Mouse (Mus musculus): Measurements from ENCODE around the gene Ccdc40. TPM values are rescaled to one million over a fixed set of nuclear protein-coding genes. Genes with fewer than 3 reads are reported as not detected.
A peak's percentile ranks its signal among the peaks of the same experiment; 100 is the strongest.

Ccdc40 gene
- polyA plus RNA-seq, 1 experiment from 2014 or later = 6.1 TPM

GRCm38 (mm10) chr11:119300246-119300935 is 72.0 kb downstream of the Ccdc40 start:
- Histone ChIP-seq H3K27me3 (replicated peaks; ENCODE audit: insufficient read depth, low read length) (no peaks in the 10 kb centered on the region), H3K4me3 (ENCODE audit: low read depth, low read length) (peak overlapping the region; percentile 90), H3K9me3 (ENCODE audit: low read length) (no peaks in the 10 kb centered on the region), H3K36me3 (ENCODE audit: insufficient read depth, low read length) (peaks cover 9% of the 10 kb centered on the region; the same call in 1 of the 2 replicates), H3K4me1 (ENCODE audit: insufficient read depth, low read depth, low read length) (peaks cover 4% of the 10 kb centered on the region; the same call in 1 of the 2 replicates), H3K27ac (ENCODE audit: low read length) (peak overlapping the region; percentile 43), H3K9ac (replicated peaks; ENCODE audit: low read depth) (peak overlapping the region; percentile 96), H3K4me2 (replicated peaks; ENCODE audit: low read depth, low read length) (peak overlapping the region; percentile 60)
- TF ChIP-seq EP300 (IDR thresholded peaks at IDR 0.05) = no peak
- TF ChIP-seq CTCF (IDR thresholded peaks at IDR 0.05) = peak; percentile 30
- 1% methylated on average over 31 of the region's 31 CpGs for WGBS
- peak; percentile 12; the same call in 1 of the 2 replicates for ATAC-seq
- DNase-seq (ENCODE audit: low spot score) = peak; percentile 57

DNA sequence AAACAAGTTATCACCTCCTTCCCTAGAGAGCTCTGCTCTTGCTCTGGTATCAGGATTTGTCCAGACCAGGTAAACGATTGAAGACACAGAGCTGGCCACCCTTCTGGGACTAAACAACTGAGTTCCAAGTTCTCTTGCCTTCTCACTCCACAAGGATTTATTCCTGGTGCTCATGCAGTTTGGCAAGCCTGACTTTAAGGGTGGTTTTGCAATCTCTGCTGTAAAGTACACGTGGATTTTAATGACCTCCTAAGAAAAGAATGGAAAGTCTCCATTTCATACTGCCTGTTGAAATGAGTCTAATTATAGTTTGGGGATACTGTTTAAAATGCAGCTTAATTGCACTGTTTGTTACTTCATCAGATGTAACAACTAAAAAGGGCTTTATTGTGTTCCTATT is 72.6 kb downstream of the Ccdc40 start:
- H3K9me3 ChIP-seq (ENCODE audit: low read length) = no peaks in the 10 kb centered on the region
- TF ChIP-seq EP300 (IDR thresholded peaks at IDR 0.05) (no peak), CTCF (IDR thresholded peaks at IDR 0.05) (no peak)
- ATAC-seq (no peak), DNase-seq (ENCODE audit: low spot score) (peak; percentile 78)
- no peak overlapping the region for H3K9ac ChIP-seq (replicated peaks; ENCODE audit: low read depth)
- WGBS = 22% methylated on average over 2 of the region's 2 CpGs
- no peak overlapping the region for H3K27ac ChIP-seq (ENCODE audit: low read length)
- peaks cover 4% of the 10 kb centered on the region; the same call in 1 of the 2 replicates for H3K4me1 ChIP-seq (ENCODE audit: insufficient read depth, low read depth, low read length)
- H3K4me2 ChIP-seq (replicated peaks; ENCODE audit: low read depth, low read length) = no peak overlapping the region; the same call in 1 of the 2 replicates
- peaks cover 4% of the 10 kb centered on the region; the same call in 1 of the 2 replicates for H3K36me3 ChIP-seq (ENCODE audit: insufficient read depth, low read length)
- no peaks in the 10 kb centered on the region for H3K27me3 ChIP-seq (replicated peaks; ENCODE audit: insufficient read depth, low read length)
- H3K4me3 ChIP-seq (ENCODE audit: low read depth, low read length) = no peak overlapping the region

DNA sequence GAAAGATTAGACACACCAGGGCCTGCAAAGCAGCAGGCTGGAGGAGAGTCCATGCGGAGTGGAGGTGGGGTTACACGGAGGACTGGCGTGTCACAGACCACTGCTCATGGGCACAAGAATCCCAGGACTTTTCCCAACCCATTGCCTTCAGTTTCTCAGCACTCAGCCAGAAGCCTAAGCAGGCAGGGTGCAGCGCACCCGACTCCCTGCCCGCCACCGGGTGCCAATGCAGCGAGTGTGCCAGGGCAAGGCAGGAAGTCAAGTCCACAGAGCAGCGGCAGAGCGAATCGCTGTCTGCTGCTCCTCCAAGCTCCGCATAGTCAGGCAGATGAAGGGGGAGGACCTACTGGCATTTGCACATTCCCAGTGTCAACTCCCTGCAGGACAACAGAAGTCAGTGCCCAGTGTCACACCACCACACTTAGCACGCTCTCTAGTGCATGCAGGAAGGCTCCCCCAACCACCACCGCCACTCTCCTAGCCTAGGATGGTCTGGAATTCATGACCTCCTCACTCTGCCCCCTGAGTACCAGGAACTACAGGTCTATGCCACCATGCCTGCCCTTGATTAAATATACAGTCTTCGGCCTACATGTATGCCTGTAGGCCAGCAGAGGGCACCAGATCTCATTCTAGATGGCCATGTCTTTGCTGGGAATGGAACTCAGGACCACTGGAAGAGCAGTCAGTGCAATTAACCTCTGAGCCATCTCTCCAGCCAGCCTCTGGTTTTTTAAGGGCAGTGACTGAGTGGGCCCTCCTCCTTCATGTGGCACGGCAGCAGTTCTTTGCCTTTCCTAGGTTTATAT is 76.7 kb downstream of the Ccdc40 start:
- DNase-seq (ENCODE audit: low spot score) (peak; percentile 66), ATAC-seq (0 out of 2 replicates have a peak, but pooled peaks have one; percentile 8)
- no peak overlapping the region for H3K27ac ChIP-seq (ENCODE audit: low read length)
- H3K27me3 ChIP-seq (replicated peaks; ENCODE audit: insufficient read depth, low read length) = no peaks in the 10 kb centered on the region
- H3K36me3 ChIP-seq (ENCODE audit: insufficient read depth, low read length) = no peaks in the 10 kb centered on the region
- no peak overlapping the region for H3K4me2 ChIP-seq (replicated peaks; ENCODE audit: low read depth, low read length)
- H3K4me1 ChIP-seq (ENCODE audit: insufficient read depth, low read depth, low read length) = no peaks in the 10 kb centered on the region
- H3K9ac ChIP-seq (replicated peaks; ENCODE audit: low read depth) = no peak overlapping the region
- TF ChIP-seq EP300 (IDR thresholded peaks at IDR 0.05) (no peak), CTCF (IDR thresholded peaks at IDR 0.05) (peak; percentile 79)
- no peaks in the 10 kb centered on the region for H3K9me3 ChIP-seq (ENCODE audit: low read length)
- WGBS = 43% methylated on average over 16 of the region's 16 CpGs
- no peak overlapping the region for H3K4me3 ChIP-seq (ENCODE audit: low read depth, low read length)

DNA sequence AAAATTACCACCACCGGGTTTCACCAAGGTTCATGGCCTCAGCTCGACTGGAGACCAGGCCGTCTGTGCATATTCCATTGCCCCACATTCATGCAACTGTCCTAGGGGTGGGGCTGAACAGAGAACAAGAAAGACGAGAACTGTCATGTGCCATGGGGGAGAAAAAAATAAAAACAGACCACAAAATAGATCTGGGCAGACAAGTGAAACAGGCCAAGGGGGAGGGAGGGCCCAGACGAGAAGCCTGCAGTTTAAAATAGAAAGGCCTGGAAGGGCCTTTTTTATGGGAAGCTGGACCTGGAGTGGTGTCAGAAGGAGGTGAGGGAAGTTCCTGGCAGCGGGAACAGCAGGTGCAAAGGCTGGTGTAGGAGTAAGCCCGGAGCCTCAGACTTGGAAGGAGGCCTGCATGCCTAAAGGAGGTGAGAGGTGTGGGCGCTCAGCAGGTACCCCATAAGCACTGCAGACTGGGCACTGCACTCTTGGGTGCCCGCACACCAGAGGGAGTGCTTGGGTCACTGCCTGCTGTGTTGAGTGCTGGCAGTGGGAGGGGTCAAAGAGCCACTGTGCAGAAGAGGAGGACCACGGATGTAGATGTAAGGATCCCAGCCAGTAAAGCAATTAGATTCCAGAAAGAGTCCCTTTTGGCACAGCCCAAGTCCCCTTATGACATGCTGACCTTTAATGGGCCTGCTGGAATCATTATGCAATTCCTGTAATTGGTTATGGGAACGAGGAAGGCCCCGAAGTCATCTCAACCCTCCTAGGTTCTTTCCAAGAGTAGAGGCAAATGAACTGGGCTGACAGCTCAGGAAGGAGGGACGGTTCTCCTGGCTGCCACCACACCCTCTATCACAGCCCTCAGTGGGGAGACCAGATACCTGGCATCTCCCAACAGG is 78.6 kb downstream of the Ccdc40 start:
- no peak overlapping the region for H3K27ac ChIP-seq (ENCODE audit: low read length)
- H3K4me2 ChIP-seq (replicated peaks; ENCODE audit: low read depth, low read length) = no peak overlapping the region
- no peaks in the 10 kb centered on the region for H3K9me3 ChIP-seq (ENCODE audit: low read length)
- no peaks in the 10 kb centered on the region for H3K27me3 ChIP-seq (replicated peaks; ENCODE audit: insufficient read depth, low read length)
- TF ChIP-seq EP300 (IDR thresholded peaks at IDR 0.05) (no peak), CTCF (IDR thresholded peaks at IDR 0.05) (no peak)
- no peak overlapping the region for H3K4me3 ChIP-seq (ENCODE audit: low read depth, low read length)
- ATAC-seq (no peak), DNase-seq (ENCODE audit: low spot score) (no peak)
- H3K36me3 ChIP-seq (ENCODE audit: insufficient read depth, low read length) = no peaks in the 10 kb centered on the region
- no peak overlapping the region for H3K9ac ChIP-seq (replicated peaks; ENCODE audit: low read depth)
- 44% methylated on average over 13 of the region's 13 CpGs for WGBS
- H3K4me1 ChIP-seq (ENCODE audit: insufficient read depth, low read depth, low read length) = no peaks in the 10 kb centered on the region

DNA sequence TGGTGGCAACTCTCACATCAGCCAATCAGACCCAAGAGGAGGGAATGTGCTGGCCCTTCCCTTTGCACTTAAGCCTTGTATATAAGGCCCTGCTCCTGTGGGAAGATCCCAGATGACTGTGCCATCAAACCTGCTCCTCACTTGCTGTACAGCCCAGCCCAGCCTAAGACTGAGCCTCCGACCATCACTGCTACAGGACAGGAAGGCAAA is 79.2 kb downstream of the Ccdc40 start, which contains the start of gene Card14:
Gene Card14, plus strand, starts transcription at position 111 of the 210 bp plus-strand sequence.
- TF ChIP-seq EP300 (IDR thresholded peaks at IDR 0.05) (no peak), CTCF (IDR thresholded peaks at IDR 0.05) (no peak)
- Histone ChIP-seq H3K9me3 (ENCODE audit: low read length) (no peaks in the 10 kb centered on the region), H3K4me2 (replicated peaks; ENCODE audit: low read depth, low read length) (no peak within 1 kb of the TSS), H3K4me1 (ENCODE audit: insufficient read depth, low read depth, low read length) (no peaks in the 10 kb centered on the region), H3K27ac (ENCODE audit: low read length) (no peak within 1 kb of the TSS), H3K4me3 (ENCODE audit: low read depth, low read length) (no peak within 1 kb of the TSS), H3K36me3 (ENCODE audit: insufficient read depth, low read length) (no peaks in the 10 kb centered on the region), H3K9ac (replicated peaks; ENCODE audit: low read depth) (no peak within 1 kb of the TSS), H3K27me3 (replicated peaks; ENCODE audit: insufficient read depth, low read length) (no peaks in the 10 kb centered on the region)
- 62% methylated on average over 1 of the region's 1 CpGs for WGBS
- ATAC-seq = no peak
- DNase-seq (ENCODE audit: low spot score) = no peak

DNA sequence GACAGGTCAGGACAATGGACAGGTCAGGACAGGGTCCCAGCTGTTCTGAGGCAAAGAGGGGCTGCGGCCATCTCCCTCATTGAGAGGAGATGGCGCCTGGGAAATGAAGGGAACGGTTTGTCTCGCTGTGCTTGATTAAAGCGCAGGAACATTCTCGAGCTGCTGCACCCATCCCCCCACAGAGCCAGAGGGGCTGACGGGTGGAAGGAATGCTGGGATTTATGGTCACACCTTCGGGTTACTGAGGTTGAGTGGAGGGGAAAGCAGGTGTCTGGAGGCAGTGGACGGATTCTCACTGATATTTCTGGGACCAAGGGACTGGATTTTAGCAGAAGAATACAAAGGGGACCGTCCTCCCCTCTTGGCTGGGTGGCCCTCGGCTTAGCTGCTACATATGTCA is 79.5 kb downstream of the Ccdc40 start:
- ATAC-seq (no peak), DNase-seq (ENCODE audit: low spot score) (no peak)
- no peaks in the 10 kb centered on the region for H3K36me3 ChIP-seq (ENCODE audit: insufficient read depth, low read length)
- 19% methylated on average over 11 of the region's 11 CpGs for WGBS
- no peak overlapping the region for H3K27ac ChIP-seq (ENCODE audit: low read length)
- H3K4me2 ChIP-seq (replicated peaks; ENCODE audit: low read depth, low read length) = no peak overlapping the region
- no peak overlapping the region for H3K4me3 ChIP-seq (ENCODE audit: low read depth, low read length)
- H3K27me3 ChIP-seq (replicated peaks; ENCODE audit: insufficient read depth, low read length) = no peaks in the 10 kb centered on the region
- no peak overlapping the region for H3K9ac ChIP-seq (replicated peaks; ENCODE audit: low read depth)
- H3K4me1 ChIP-seq (ENCODE audit: insufficient read depth, low read depth, low read length) = no peaks in the 10 kb centered on the region
- no peak for TF ChIP-seq EP300 (IDR thresholded peaks at IDR 0.05)
- no peak for TF ChIP-seq CTCF (IDR thresholded peaks at IDR 0.05)
- no peaks in the 10 kb centered on the region for H3K9me3 ChIP-seq (ENCODE audit: low read length)
